Mouse (Mus musculus) ovary, postnatal 10 days (tissue): ENCODE data around the gene Tac2.
"Not testable (repeated sequence)": the region's sequence is repeated elsewhere in the genome, so short reads cannot be mapped to it uniquely, and the experiment has no call there.

Source experiments
- DNase-seq: peaks from one replicate; pipeline ENCODE4 v3.0.0; 2022; ENCODE audit warnings: low spot score

Tac2 gene

GRCm38 (mm10) chr10:127759181-127760110 is 35.2 kb downstream of the Tac2 start, which contains the start of the genes Rdh1 and Rdh16f1:
Rdh1 (plus strand) TSS chr10:127759721.
Rdh16f1 (plus strand) TSS chr10:127759787.
- DNase-seq, result no peak

GRCm38 (mm10) chr10:127762926-127763325 is 38.6 kb downstream of the Tac2 start:
- not testable (repeated sequence) for DNase-seq

- no peak for DNase-seq
Observed at GRCm38 (mm10) chr10:127763914-127764680, 39.8 kb downstream of the Tac2 start.

GRCm38 (mm10) chr10:127766564-127766963 is 42.3 kb downstream of the Tac2 start:
- no peak for DNase-seq

GRCm38 (mm10) chr10:127776011-127776410 is 51.7 kb downstream of the Tac2 start, which contains the start of gene Rdh9:
Rdh9 (plus strand) TSS chr10:127776386.
- no peak for DNase-seq
